Mouse (Mus musculus): ENCODE results near the gene Fbh1. TPM values are rescaled to one million over a fixed set of nuclear protein-coding genes. Genes with fewer than 3 reads are reported as not detected.
A peak's percentile ranks its signal among the peaks of the same experiment; 100 is the strongest.

Gene Fbh1
- total and polyA plus RNA-seq, 3 experiments, result 20.8 to 81.3 (median 51.2) TPM

DNA sequence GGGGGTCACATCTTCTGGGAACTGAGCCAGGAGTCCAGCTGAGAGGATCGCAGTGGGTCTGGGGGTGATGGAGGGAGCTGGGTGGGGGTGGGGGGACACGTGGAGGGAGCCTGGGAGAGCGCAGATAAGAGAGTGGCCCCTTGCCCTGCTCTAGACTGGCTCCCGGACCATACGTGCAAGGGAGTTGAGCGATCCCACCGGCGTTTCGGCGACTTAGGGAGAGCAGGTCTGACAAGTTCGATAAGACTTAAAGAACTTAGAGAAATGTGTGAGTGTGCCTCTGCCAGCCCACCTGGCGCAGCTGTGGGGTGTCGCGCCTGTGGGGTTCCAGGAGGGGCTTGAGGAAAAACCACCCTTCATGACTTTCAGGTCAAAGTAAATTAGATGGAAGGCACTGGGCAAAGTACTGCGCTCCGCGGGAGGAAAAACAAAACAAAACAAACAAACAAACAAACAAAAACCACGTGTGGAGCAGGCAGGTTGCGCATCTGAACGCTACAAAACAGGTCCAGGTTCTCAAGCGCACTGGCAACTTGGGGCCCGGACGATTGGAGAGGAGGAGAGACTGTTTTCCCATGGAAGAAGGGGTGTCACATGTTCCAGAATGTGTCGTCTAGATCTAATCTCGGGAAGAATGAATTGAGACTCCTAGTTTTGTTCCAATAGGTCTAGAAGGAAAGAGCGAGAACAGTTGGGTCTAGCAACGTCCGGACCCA is 71.2 kb downstream of the Fbh1 start:
- H3K36me3 ChIP-seq (replicated peaks), result no peaks in the 10 kb centered on the region
- DNase-seq (ENCODE audit: low spot score) (no peak), ATAC-seq (ENCODE audit: extremely low read depth, insufficient number of reproducible peaks, low FRiP score, poor library complexity, severe bottlenecking) (no peak)
- H3K4me3 ChIP-seq (ENCODE audit: low read depth, low read length), result peak overlapping the region; percentile 70; the same call in 1 of the 2 replicates
- no peak for TF ChIP-seq CTCF (IDR thresholded peaks at IDR 0.05; ENCODE audit: low read depth, low read length)
- TF ChIP-seq TAL1 (conservative IDR thresholded peaks at IDR 0.05; ENCODE audit: low read depth, low read length), result no peak
- TF ChIP-seq GATA1 (IDR thresholded peaks at IDR 0.05; ENCODE audit: borderline replicate concordance, low read length), result no peak
- TF ChIP-seq GATA2 (IDR thresholded peaks at IDR 0.05; ENCODE audit: borderline replicate concordance, low read depth, low read length), result no peak
- no peak for TF ChIP-seq POLR2AphosphoS5 (IDR thresholded peaks at IDR 0.05; ENCODE audit: insufficient replicate concordance, low read depth, low read length)
- H3K9me3 ChIP-seq (replicated peaks), result no peaks in the 10 kb centered on the region
- H3K4me1 ChIP-seq (ENCODE audit: insufficient read depth, low read depth, low read length), result peaks cover 15% of the 10 kb centered on the region
- H3K27me3 ChIP-seq (ENCODE audit: insufficient read depth, low read length), result peaks cover 26% of the 10 kb centered on the region

GRCm38 (mm10) chr2:11705201-11706025 is 72.0 kb downstream of the Fbh1 start, which contains the start of gene Il15ra:
TSS of gene Il15ra (plus strand) at chr2:11705290.
- H3K4me3 ChIP-seq (ENCODE audit: low read depth, low read length), result peak within 1 kb of the TSS; percentile 70
- ATAC-seq (ENCODE audit: extremely low read depth, insufficient number of reproducible peaks, low FRiP score, poor library complexity, severe bottlenecking) (no peak), DNase-seq (ENCODE audit: low spot score) (peak; percentile 2)
- TF ChIP-seq CTCF (IDR thresholded peaks at IDR 0.05; ENCODE audit: low read depth, low read length) (no peak), TAL1 (conservative IDR thresholded peaks at IDR 0.05; ENCODE audit: low read depth, low read length) (no peak), POLR2AphosphoS5 (IDR thresholded peaks at IDR 0.05; ENCODE audit: insufficient replicate concordance, low read depth, low read length) (no peak), GATA2 (IDR thresholded peaks at IDR 0.05; ENCODE audit: borderline replicate concordance, low read depth, low read length) (no peak), GATA1 (IDR thresholded peaks at IDR 0.05; ENCODE audit: borderline replicate concordance, low read length) (no peak)
- H3K9me3 ChIP-seq (replicated peaks), result no peaks in the 10 kb centered on the region
- H3K4me1 ChIP-seq (ENCODE audit: insufficient read depth, low read depth, low read length), result peaks cover 15% of the 10 kb centered on the region
- H3K36me3 ChIP-seq (replicated peaks), result no peaks in the 10 kb centered on the region
- H3K27me3 ChIP-seq (ENCODE audit: insufficient read depth, low read length), result peaks cover 26% of the 10 kb centered on the region

DNA sequence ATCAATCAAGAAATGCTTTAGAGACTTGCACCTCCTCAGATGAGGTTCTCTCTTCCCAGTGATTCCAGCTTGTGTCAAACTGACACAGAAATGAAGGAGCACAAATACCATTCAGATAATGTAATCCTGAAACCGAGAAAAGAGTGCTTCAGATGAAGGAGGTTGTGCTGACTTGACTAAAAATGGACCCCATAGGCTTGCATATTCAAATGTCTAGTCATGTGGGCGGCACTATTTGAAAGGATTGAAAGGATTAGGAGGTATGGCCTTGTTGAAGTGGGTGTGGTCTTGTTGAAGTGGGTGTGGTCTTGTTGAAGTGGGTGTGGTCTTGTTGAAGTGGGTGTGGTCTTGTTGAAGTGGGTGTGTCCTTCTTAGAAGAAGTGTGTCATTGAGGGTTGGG is 77.5 kb downstream of the Fbh1 start:
- DNase-seq (ENCODE audit: low spot score) (no peak), ATAC-seq (ENCODE audit: extremely low read depth, insufficient number of reproducible peaks, low FRiP score, poor library complexity, severe bottlenecking) (no peak)
- H3K4me3 ChIP-seq (ENCODE audit: low read depth, low read length), result no peak overlapping the region
- H3K4me1 ChIP-seq (ENCODE audit: insufficient read depth, low read depth, low read length), result no peaks in the 10 kb centered on the region; the same call in 1 of the 2 replicates
- TF ChIP-seq GATA1 (IDR thresholded peaks at IDR 0.05; ENCODE audit: borderline replicate concordance, low read length) (no peak), GATA2 (IDR thresholded peaks at IDR 0.05; ENCODE audit: borderline replicate concordance, low read depth, low read length) (no peak), POLR2AphosphoS5 (IDR thresholded peaks at IDR 0.05; ENCODE audit: insufficient replicate concordance, low read depth, low read length) (no peak), TAL1 (conservative IDR thresholded peaks at IDR 0.05; ENCODE audit: low read depth, low read length) (no peak), CTCF (IDR thresholded peaks at IDR 0.05; ENCODE audit: low read depth, low read length) (no peak)
- H3K27me3 ChIP-seq (ENCODE audit: insufficient read depth, low read length), result peaks cover 3% of the 10 kb centered on the region; the same call in 1 of the 2 replicates
- H3K36me3 ChIP-seq (replicated peaks), result no peaks in the 10 kb centered on the region
- H3K9me3 ChIP-seq (replicated peaks), result no peaks in the 10 kb centered on the region

DNA sequence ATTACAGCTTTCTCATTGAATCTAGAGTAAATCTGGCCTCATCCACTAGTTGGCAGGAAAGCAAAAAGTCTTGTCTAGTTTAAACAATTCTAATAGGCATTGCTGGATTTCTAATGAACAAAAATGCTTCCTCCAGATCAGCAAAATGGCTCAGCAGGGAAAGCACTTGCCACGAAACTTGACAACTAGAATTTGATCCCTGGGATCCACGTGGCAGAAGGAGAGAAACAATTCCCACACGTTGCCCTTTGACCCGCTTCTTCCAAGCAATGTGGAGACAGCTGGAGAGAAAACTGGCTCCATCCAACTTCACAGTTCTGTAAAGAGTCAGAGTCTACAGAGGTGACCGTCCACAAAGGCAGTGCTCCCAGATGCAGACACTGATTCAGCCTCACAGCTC is 78.4 kb downstream of the Fbh1 start:
- no peaks in the 10 kb centered on the region for H3K36me3 ChIP-seq (replicated peaks)
- ATAC-seq (ENCODE audit: extremely low read depth, insufficient number of reproducible peaks, low FRiP score, poor library complexity, severe bottlenecking), result no peak
- TF ChIP-seq CTCF (IDR thresholded peaks at IDR 0.05; ENCODE audit: low read depth, low read length), result no peak
- no peak for TF ChIP-seq TAL1 (conservative IDR thresholded peaks at IDR 0.05; ENCODE audit: low read depth, low read length)
- H3K4me1 ChIP-seq (ENCODE audit: insufficient read depth, low read depth, low read length), result no peaks in the 10 kb centered on the region
- no peaks in the 10 kb centered on the region for H3K9me3 ChIP-seq (replicated peaks)
- DNase-seq (ENCODE audit: low spot score), result no peak
- H3K27me3 ChIP-seq (ENCODE audit: insufficient read depth, low read length), result no peaks in the 10 kb centered on the region; the same call in 1 of the 2 replicates
- H3K4me3 ChIP-seq (ENCODE audit: low read depth, low read length), result no peak overlapping the region

DNA sequence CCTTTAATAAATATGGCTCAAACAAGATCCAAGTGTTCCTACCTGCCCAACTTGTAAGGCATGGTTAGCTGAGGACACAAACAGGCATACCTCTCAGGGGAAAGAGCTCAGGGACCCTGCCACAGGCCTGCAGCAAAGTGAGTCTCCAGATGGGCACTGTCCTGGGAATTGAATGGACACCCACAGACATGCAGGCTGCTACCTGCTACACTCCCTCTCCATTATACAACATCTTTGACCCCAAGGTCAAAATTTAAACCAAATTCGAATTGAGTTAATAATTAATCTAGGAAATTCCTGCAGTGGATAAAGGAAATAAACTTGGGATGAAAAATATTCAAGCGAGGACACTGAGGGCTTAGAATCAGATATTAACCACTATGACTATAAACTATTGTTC is 81.5 kb downstream of the Fbh1 start:
- no peaks in the 10 kb centered on the region for H3K9me3 ChIP-seq (replicated peaks)
- H3K4me1 ChIP-seq (ENCODE audit: insufficient read depth, low read depth, low read length), result no peaks in the 10 kb centered on the region
- TF ChIP-seq GATA2 (IDR thresholded peaks at IDR 0.05; ENCODE audit: borderline replicate concordance, low read depth, low read length), result no peak
- TF ChIP-seq CTCF (IDR thresholded peaks at IDR 0.05; ENCODE audit: low read depth, low read length), result no peak
- no peak for TF ChIP-seq TAL1 (conservative IDR thresholded peaks at IDR 0.05; ENCODE audit: low read depth, low read length)
- no peak for TF ChIP-seq GATA1 (IDR thresholded peaks at IDR 0.05; ENCODE audit: borderline replicate concordance, low read length)
- no peak for TF ChIP-seq POLR2AphosphoS5 (IDR thresholded peaks at IDR 0.05; ENCODE audit: insufficient replicate concordance, low read depth, low read length)
- H3K4me3 ChIP-seq (ENCODE audit: low read depth, low read length), result no peak overlapping the region
- ATAC-seq (ENCODE audit: extremely low read depth, insufficient number of reproducible peaks, low FRiP score, poor library complexity, severe bottlenecking) (no peak), DNase-seq (ENCODE audit: low spot score) (no peak)
- H3K27me3 ChIP-seq (ENCODE audit: insufficient read depth, low read length), result no peaks in the 10 kb centered on the region
- H3K36me3 ChIP-seq (replicated peaks), result no peaks in the 10 kb centered on the region

DNA sequence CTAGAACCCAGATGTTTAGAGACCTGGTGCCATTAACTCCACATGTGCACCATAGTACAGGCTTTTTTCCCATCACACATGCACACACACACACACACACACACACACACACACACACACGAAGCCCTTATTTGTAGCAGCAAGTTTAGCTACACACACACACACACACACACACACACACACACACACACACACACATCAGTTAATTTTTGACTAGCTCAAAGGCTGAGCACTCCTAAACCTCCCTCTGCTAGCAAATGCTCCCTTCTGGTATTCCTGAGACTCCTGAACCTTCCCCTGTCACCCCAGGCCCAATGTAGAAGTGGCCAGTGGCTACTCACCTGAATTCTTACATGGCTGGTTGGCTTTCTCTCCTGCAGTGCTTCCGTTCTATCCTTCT is 83.3 kb downstream of the Fbh1 start:
- no peak for TF ChIP-seq POLR2AphosphoS5 (IDR thresholded peaks at IDR 0.05; ENCODE audit: insufficient replicate concordance, low read depth, low read length)
- no peak for TF ChIP-seq CTCF (IDR thresholded peaks at IDR 0.05; ENCODE audit: low read depth, low read length)
- no peak for TF ChIP-seq GATA2 (IDR thresholded peaks at IDR 0.05; ENCODE audit: borderline replicate concordance, low read depth, low read length)
- no peak for TF ChIP-seq GATA1 (IDR thresholded peaks at IDR 0.05; ENCODE audit: borderline replicate concordance, low read length)
- no peak for TF ChIP-seq TAL1 (conservative IDR thresholded peaks at IDR 0.05; ENCODE audit: low read depth, low read length)
- H3K4me3 ChIP-seq (ENCODE audit: low read depth, low read length), result no peak overlapping the region
- no peaks in the 10 kb centered on the region for H3K4me1 ChIP-seq (ENCODE audit: insufficient read depth, low read depth, low read length)
- DNase-seq (ENCODE audit: low spot score) (no peak), ATAC-seq (ENCODE audit: extremely low read depth, insufficient number of reproducible peaks, low FRiP score, poor library complexity, severe bottlenecking) (no peak)
- no peaks in the 10 kb centered on the region for H3K9me3 ChIP-seq (replicated peaks)
- H3K36me3 ChIP-seq (replicated peaks), result no peaks in the 10 kb centered on the region
- H3K27me3 ChIP-seq (ENCODE audit: insufficient read depth, low read length), result no peaks in the 10 kb centered on the region
